Mouse (Mus musculus) erythroblast, embryonic 14.5 days (primary cell): Measurements from ENCODE around the gene Vmn1r111.
"Not testable (repeated sequence)": the region's sequence is repeated elsewhere in the genome, so short reads cannot be mapped to it uniquely, and the experiment has no call there.

Source experiments
- GATA1 ChIP-seq: IDR thresholded peaks from 2 replicates; pipeline ENCODE4 v1.6.1; 2012; ENCODE audit warnings: low read length, inconsistent platforms, mixed read lengths
- TAL1 ChIP-seq: IDR thresholded peaks from 3 replicates; pipeline ENCODE4 v1.6.1; 2012; ENCODE audit warnings: low read length, inconsistent platforms, mixed read lengths

DNA sequence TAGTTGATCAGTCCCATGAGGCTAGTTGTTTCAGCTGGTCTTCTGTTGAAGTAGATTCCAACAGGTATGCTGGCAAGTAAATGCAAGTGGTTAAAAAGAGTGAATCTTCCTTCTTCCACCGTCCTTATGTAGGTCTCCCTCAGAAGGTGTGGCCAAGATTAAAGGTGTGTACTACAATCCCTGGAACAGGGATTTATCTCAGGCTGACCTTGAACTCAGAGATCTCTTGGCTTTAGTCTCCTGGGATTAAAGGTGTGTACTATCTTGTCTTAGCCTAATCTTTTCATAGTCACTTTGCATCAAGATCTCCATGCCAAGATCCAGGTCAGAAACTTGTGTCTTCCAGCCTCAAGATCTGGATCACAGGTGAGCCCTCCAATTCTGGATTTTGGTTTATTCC lies 27.5 kb upstream of the Vmn1r111 start, which contains the start of gene Gm10668:
- TF ChIP-seq GATA1, TAL1: not testable (repeated sequence)
